Mouse (Mus musculus): ENCODE results near the gene Rasgrp3.
"Not testable (repeated sequence)": the region's sequence is repeated elsewhere in the genome, so short reads cannot be mapped to it uniquely, and the experiment has no call there.

GRCm38 (mm10) chr17:75456096-75456495, 20.4 kb downstream of the Rasgrp3 start:
- not testable (repeated sequence) for TF ChIP-seq E2F4 (IDR thresholded peaks at IDR 0.05; ENCODE audit: insufficient read depth); SRF (IDR thresholded peaks at IDR 0.05; ENCODE audit: control insufficient read depth, insufficient read length, low read depth); POLR2A (IDR thresholded peaks at IDR 0.05; ENCODE audit: insufficient read length, low read depth); MYOG (IDR thresholded peaks at IDR 0.05; ENCODE audit: control insufficient read depth in 1 of 3, insufficient read depth in 1 of 3, insufficient read length in 2 of 3, low read depth in 2 of 3); MAX (IDR thresholded peaks at IDR 0.05; ENCODE audit: low read depth); REST (IDR thresholded peaks at IDR 0.05; ENCODE audit: insufficient read depth, insufficient read length)
